Mouse (Mus musculus): ENCODE results near the gene Uroc1. TPM values are rescaled to one million over a fixed set of nuclear protein-coding genes. Genes with fewer than 3 reads are reported as not detected.

Uroc1 gene
- polyA plus RNA-seq (2015; fragmentation: Nextera tagmentation; extraction: Ambion mirVana), result 23.2 and 28.9 TPM in 2 replicates

DNA sequence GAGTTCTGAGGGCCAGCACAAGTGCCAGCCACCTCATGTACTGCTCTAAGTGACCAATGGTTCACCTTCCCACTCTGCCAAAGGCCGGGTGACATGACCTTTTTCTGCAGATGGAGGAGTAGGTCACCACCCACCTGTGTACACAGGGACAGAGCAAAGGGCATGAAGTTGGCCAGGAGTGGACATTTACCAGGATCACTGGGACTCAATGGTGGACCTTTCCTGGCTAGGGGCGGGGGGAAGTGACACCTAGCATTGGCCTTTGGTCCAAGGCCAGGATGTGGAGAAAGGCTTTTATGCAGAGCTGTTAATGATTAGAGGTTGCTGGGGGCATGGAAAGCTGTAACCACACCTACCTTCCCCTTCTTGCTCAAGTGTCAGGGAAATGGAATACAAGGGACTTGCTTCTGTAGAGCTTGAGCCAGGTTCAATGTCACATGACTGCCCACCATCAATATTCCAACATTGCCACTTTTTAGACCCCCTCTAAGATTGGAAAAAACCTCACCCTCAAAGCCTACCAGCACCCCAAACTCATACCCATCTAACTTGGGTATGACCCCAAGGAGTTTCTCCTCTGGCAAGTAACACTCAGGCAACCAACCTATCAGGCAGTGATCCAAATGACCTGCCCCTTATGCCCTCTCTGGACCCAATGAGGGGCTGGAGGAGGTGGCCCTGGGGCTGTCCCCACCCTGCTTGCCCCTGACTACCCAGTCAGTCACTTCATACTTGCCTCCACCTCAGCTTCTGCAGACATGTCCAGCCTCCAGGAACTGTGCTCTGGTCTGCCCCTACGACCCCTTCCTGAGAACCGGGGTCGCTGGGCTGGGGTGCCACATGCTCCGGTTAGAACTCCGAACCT, at the start of gene Uroc1:
TSS of gene Uroc1 (plus strand) at position 724 of the 865 bp plus-strand sequence.
- no peaks in the 10 kb centered on the region for H3K27me3 ChIP-seq
- peak within 1 kb of the TSS; percentile 18; the same call in 1 of the 2 replicates for H3K9ac ChIP-seq
- H3K36me3 ChIP-seq (replicated peaks), result no peaks in the 10 kb centered on the region
- 60% methylated on average over 7 of the region's 7 CpGs for WGBS (ENCODE audit: insufficient replicate concordance)
- peak; percentile 84 for ATAC-seq (ENCODE audit: insufficient read depth)
- no peaks in the 10 kb centered on the region for H3K9me3 ChIP-seq (replicated peaks)
- peak within 1 kb of the TSS; percentile 68 for H3K27ac ChIP-seq (replicated peaks)
- peak within 1 kb of the TSS; percentile 48 for H3K4me2 ChIP-seq
- H3K4me1 ChIP-seq (replicated peaks), result no peaks in the 10 kb centered on the region; the same call in 1 of the 2 replicates
- peak within 1 kb of the TSS; percentile 43 for H3K4me3 ChIP-seq (replicated peaks)

DNA sequence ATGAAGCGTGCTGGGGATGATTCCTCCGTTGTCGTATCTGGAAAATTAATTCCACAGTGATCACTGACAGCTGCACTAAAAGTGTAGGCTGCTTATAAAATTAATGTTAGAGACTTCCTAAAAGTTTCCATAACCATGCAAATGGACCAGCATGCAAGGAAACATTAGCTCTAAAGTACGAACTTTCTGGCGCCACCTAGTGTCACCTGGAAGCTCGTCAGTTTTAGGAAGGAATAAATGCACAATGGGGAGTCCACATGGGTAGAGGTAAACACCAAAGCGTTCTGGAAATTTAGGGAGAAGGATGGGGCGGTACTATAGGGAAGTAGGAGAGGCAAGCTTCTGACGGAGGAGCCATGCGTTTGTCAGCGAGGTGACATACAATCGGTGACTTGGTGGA, 44.8 kb upstream of the Uroc1 start:
- Histone ChIP-seq H3K36me3 (replicated peaks) (no peaks in the 10 kb centered on the region), H3K27ac (replicated peaks) (no peak overlapping the region), H3K4me2 (no peak overlapping the region), H3K9ac (no peak overlapping the region), H3K9me3 (replicated peaks) (no peaks in the 10 kb centered on the region), H3K27me3 (no peaks in the 10 kb centered on the region), H3K4me3 (replicated peaks) (no peak overlapping the region), H3K4me1 (replicated peaks) (no peaks in the 10 kb centered on the region)
- WGBS (ENCODE audit: insufficient replicate concordance), result 39% methylated on average over 12 of the region's 12 CpGs
- no peak for ATAC-seq (ENCODE audit: insufficient read depth)

DNA sequence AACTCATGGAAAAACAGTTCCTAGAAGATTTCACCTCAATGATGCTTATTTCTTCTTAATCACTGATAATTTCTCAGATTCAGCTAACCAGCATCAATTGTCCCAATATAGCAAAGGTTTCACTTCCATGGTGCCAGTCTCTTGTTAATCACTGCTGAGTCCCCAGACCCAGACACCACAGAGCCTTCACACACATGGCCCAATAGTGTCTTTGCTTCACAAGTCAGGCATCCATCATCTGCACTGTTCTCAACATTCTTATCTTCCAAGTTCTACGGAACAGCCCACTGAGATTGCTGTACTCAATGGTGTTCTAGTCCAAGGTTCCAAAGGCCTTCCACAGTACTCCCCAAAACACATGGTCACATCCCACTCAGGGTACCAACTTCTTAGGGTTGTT, 32.2 kb upstream of the Uroc1 start, which contains the start of gene BC048671:
TSS of gene BC048671 (plus strand) at position 301 of the 400 bp plus-strand sequence.
- H3K9ac ChIP-seq, result no peak within 1 kb of the TSS
- no peak within 1 kb of the TSS for H3K27ac ChIP-seq (replicated peaks)
- H3K4me3 ChIP-seq (replicated peaks), result no peak within 1 kb of the TSS
- H3K27me3 ChIP-seq, result no peaks in the 10 kb centered on the region
- H3K4me2 ChIP-seq, result no peak within 1 kb of the TSS
- no peaks in the 10 kb centered on the region for H3K36me3 ChIP-seq (replicated peaks)
- no peaks in the 10 kb centered on the region for H3K4me1 ChIP-seq (replicated peaks)
- H3K9me3 ChIP-seq (replicated peaks), result no peaks in the 10 kb centered on the region
- 73% methylated on average over 1 of the region's 1 CpGs for WGBS (ENCODE audit: insufficient replicate concordance)
- no peak for ATAC-seq (ENCODE audit: insufficient read depth)

DNA sequence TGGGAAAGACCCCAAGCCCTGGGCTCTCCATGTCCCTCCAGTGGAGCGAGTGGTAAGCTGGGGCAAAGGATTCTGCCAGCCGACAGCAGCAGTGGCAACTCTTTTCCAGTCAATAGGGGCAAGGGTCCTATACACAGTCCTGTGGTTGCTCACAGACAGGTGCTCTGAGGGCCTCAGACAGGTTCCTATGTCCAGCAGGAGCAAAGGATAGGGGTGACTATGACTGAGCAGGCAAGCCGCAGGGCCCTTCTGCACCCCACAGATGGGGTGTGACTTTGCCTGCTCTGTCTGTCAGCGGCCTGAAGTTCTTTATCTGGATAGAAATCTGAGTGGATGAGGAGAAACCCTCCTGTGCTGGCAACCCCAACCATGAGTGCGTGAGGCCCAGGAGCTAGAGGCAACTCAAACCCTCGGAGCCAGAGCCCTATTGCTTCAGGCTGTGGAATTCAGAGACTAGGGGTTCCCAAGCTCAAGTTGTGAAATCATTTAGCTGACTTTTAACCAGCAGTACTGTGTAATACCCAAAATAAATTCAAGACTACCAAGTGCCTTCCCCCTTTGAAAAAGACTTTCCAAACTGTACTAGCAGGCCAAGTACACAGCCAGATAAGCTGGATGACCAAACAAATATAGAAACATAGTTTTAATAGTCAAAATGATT, 26.6 kb upstream of the Uroc1 start:
- Histone ChIP-seq H3K4me3 (replicated peaks) (no peak overlapping the region), H3K4me1 (replicated peaks) (no peaks in the 10 kb centered on the region), H3K36me3 (replicated peaks) (0 out of 2 replicates have a peak, but pooled peaks cover 6% of the 10 kb centered on the region), H3K27me3 (no peaks in the 10 kb centered on the region), H3K27ac (replicated peaks) (peak overlapping the region; percentile 48; the same call in 1 of the 2 replicates), H3K9ac (no peak overlapping the region), H3K4me2 (no peak overlapping the region), H3K9me3 (replicated peaks) (no peaks in the 10 kb centered on the region)
- 56% methylated on average over 6 of the region's 6 CpGs for WGBS (ENCODE audit: insufficient replicate concordance)
- peak; percentile 68 for ATAC-seq (ENCODE audit: insufficient read depth)

DNA sequence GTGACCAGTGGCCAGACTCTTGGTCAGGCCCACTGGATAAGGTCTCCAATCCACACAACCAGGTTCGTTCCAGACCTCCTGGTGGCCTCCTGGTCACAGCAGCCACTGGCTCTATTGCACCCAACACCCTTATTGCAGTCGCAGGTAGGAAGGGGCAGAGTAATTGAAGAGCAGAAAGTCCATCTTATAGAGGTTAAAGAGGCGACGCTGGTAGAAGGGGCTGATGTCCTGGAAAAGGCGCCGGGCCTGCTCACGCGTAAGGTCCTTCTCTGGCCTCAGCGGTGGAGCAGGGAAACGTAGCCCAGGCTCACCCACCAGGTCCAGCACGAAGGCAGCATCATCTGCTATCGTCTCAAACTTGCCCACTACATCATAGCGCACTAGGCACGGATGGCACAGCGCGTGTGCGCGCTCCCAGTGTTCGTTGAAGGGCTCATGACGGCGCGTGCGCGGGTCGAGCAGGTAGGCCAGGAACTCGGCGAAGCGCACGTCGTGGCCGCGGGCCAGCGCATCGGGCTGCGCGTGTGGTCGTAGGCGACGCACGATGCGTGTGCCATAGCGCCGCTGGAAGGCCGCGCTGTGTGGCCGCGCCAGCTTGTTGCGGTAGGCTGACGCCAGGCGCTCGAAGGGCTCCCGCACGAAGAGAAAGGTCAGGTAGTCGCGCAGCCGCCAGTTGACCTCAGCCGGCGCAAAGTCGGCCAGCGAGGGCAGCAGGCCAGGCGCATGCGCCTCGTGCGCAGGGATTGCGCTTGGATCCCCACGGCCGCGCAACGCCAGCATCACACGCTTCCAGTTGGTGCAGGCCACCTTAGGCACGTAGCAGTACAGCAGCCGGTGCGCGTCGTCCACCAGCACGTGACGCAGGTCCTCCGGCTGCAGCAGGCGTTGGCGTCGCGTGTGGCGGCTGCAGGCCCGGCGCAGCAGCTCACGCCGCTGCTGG, 24.0 kb upstream of the Uroc1 start:
- no peaks in the 10 kb centered on the region for H3K9me3 ChIP-seq (replicated peaks)
- no peak overlapping the region for H3K4me2 ChIP-seq
- H3K4me1 ChIP-seq (replicated peaks), result no peaks in the 10 kb centered on the region
- H3K36me3 ChIP-seq (replicated peaks), result 0 out of 2 replicates have a peak, but pooled peaks cover 6% of the 10 kb centered on the region
- H3K27ac ChIP-seq (replicated peaks), result no peak overlapping the region
- H3K4me3 ChIP-seq (replicated peaks), result no peak overlapping the region
- 80% methylated on average over 87 of the region's 87 CpGs for WGBS (ENCODE audit: insufficient replicate concordance)
- H3K27me3 ChIP-seq, result no peaks in the 10 kb centered on the region
- ATAC-seq (ENCODE audit: insufficient read depth), result no peak
- H3K9ac ChIP-seq, result no peak overlapping the region

DNA sequence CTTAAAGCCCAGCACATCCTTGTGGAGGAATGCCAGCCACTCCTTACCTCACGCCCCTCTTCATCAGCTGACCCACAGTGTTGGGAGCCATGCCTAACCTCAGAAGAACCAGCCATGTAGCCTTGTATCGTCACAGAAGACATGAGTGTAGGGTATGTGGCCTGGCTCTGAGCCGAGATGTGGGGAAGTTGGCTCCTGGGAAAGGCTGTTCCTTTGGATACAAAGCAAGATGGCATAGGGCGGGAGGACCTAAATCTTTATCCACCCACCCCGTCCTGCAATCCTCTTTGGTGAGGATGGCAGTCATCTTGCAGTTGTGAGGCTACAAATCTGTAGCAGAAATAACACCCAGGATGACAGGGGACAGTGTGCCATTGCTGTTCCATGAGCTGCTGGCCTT, 17.1 kb upstream of the Uroc1 start:
- no peak overlapping the region for H3K9ac ChIP-seq
- no peak overlapping the region for H3K4me3 ChIP-seq (replicated peaks)
- H3K4me2 ChIP-seq, result no peak overlapping the region
- 58% methylated on average over 5 of the region's 5 CpGs for WGBS (ENCODE audit: insufficient replicate concordance)
- H3K4me1 ChIP-seq (replicated peaks), result peaks cover 10% of the 10 kb centered on the region
- H3K9me3 ChIP-seq (replicated peaks), result no peaks in the 10 kb centered on the region
- no peak overlapping the region for H3K27ac ChIP-seq (replicated peaks)
- H3K36me3 ChIP-seq (replicated peaks), result no peaks in the 10 kb centered on the region; the same call in 1 of the 2 replicates
- H3K27me3 ChIP-seq, result no peaks in the 10 kb centered on the region
- ATAC-seq (ENCODE audit: insufficient read depth), result no peak

DNA sequence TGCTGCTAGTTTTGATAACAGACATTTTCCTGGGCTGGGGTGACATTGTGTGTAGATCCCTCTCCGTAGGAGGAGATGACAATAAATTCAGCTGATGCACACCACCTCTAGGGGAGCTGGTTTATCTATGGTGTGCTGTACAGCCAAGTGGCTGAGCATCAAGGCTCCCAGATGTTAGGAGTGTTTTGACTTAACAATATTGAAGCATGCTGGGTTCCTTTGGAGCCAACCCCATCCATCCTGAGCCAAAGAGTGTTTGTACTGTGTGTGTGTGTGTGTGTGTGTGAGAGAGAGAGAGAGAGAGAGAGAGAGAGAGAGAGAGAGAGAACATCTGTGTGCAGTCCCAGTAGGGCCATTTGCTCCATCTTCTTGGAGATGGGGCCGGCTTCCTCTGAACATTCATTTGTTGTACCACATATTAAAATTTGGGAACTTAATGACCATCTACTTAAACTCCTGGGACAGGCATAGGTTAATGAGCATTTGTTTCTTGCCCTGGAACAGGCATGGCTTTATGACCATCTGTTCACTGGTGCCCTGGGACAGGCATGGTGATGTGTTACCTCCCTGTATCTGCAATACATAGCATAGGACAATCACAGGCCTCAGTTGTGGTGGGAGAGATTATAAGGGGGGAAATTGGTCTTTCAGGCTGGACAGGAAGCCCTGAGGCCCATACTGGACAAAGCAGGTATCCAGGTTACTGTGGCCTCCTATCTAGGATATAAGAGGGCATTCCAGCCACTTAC, 15.4 kb upstream of the Uroc1 start:
- no peak for ATAC-seq (ENCODE audit: insufficient read depth)

DNA sequence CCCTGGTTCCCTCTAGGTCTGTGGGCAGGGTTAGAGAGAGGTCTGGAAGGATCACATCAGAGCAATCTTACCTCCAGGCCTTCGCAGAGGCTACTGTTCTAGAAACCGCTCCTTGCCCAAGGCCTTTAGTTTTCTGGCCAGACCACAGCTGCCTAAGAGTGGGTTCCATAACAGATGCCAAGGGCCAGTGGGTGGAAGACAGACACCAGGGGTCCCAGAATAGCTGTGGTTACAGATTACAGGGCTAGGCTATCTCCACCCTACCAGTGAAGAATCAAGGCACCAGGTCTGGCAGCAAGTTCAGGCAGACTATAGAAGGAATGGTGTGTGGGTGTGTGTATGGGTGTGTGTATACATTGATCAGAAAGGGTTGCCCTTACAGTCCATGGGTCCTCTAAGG, 14.1 kb upstream of the Uroc1 start:
- Histone ChIP-seq H3K36me3 (replicated peaks) (no peaks in the 10 kb centered on the region; the same call in 1 of the 2 replicates), H3K4me3 (replicated peaks) (no peak overlapping the region), H3K9ac (no peak overlapping the region), H3K27me3 (no peaks in the 10 kb centered on the region), H3K4me2 (no peak overlapping the region), H3K4me1 (replicated peaks) (peaks cover 16% of the 10 kb centered on the region), H3K27ac (replicated peaks) (0 out of 2 replicates have a peak overlapping the region, but pooled peaks have one; percentile 14), H3K9me3 (replicated peaks) (no peaks in the 10 kb centered on the region)
- WGBS (ENCODE audit: insufficient replicate concordance), result 69% methylated on average over 2 of the region's 2 CpGs
- no peak for ATAC-seq (ENCODE audit: insufficient read depth)

More for the DNA sequence above, 15.4 kb upstream of the Uroc1 start:
- H3K4me1 ChIP-seq (replicated peaks), result peaks cover 16% of the 10 kb centered on the region
- H3K27ac ChIP-seq (replicated peaks), result no peak overlapping the region
- H3K4me2 ChIP-seq, result no peak overlapping the region
- 67% methylated on average over 2 of the region's 2 CpGs for WGBS (ENCODE audit: insufficient replicate concordance)
- H3K9me3 ChIP-seq (replicated peaks), result no peaks in the 10 kb centered on the region
- H3K36me3 ChIP-seq (replicated peaks), result no peaks in the 10 kb centered on the region; the same call in 1 of the 2 replicates
- no peak overlapping the region for H3K9ac ChIP-seq
- H3K4me3 ChIP-seq (replicated peaks), result no peak overlapping the region
- no peaks in the 10 kb centered on the region for H3K27me3 ChIP-seq

DNA sequence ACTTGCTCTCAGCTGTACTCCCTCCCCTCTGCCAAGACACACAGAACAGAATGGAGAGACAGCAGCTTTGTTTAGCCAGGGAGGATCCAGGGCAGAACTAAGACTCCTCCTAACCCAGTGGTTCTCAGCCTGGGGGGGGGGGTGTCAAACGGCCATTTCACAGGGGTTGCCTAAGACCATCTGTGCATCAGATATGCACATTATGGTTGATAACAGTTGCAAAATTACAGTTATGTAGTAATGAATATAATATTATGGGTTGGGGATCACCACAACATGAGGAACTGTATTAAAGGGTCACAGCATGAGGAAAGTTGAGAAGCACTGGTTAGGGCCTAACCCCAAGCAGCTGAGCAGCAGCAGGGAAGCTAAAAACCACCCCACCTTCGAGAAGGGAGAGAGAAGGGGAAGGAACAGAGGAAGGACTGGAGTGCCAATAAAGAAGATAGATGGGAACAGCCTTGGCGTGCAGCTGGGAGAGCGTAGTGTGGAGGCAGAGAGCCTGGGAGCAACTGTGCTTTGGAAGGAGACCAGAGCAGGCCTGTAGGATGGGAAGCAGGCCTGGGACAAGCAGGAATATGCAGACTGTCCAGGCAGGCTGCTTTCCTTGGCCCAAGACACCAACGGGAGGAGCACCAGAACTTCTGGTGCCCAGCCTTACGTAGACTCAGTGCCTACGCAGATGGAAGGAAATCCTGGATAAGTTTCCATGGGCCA, 13.5 kb upstream of the Uroc1 start:
- H3K36me3 ChIP-seq (replicated peaks), result no peaks in the 10 kb centered on the region; the same call in 1 of the 2 replicates
- H3K27ac ChIP-seq (replicated peaks), result peak overlapping the region; percentile 45; the same call in 1 of the 2 replicates
- peaks cover 16% of the 10 kb centered on the region for H3K4me1 ChIP-seq (replicated peaks)
- no peak overlapping the region; the same call in 1 of the 2 replicates for H3K4me2 ChIP-seq
- no peaks in the 10 kb centered on the region for H3K9me3 ChIP-seq (replicated peaks)
- WGBS (ENCODE audit: insufficient replicate concordance), result 60% methylated on average over 7 of the region's 7 CpGs
- H3K9ac ChIP-seq, result no peak overlapping the region
- H3K27me3 ChIP-seq, result no peaks in the 10 kb centered on the region
- no peak overlapping the region for H3K4me3 ChIP-seq (replicated peaks)
- no peak for ATAC-seq (ENCODE audit: insufficient read depth)
